13 mouse cellular contexts compared by ENCODE assay signal in the genomic region with DNA sequence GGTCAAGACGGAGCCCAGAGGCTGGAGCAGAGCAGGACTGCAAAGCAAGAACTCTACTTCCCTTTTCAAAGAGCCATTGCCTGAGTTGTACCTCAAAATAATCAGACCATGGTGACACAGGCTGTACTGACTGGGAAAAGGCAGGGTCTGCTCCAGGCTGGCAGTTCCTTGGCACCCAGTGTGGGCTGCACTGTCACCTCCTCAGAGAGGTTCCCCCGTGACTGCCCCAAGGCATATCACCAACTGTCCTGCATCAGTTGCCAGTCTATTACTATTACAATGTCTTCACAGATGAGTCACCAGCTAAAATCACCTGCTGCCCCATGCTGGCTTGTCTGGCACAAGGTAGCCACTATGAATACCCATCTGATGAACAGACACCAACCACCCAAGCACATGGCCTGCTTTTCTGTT.
DNase-seq lines count a peak whose midpoint lies in the region; ATAC-seq and TF ChIP-seq lines count a peak whose summit lies in the region.
"Had no signal": no experiment of that assay in that cellular context is flagged by ENCODE, and none has a peak within 500 bp of the region (broad histone marks: within the 10 kb centered on the region; RNA-seq: fewer than 3 reads in every experiment).

No protein-coding gene starts in this region.

- H3K27me3 ChIP-seq in midbrain, postnatal 0 days (ENCODE audit: insufficient read depth, low read length): no peaks in the 10 kb centered on the region
- 0 out of 2 replicates have a peak, but pooled peaks cover 7% of the 10 kb centered on the region for H3K27me3 ChIP-seq in midbrain, embryonic 14.5 days (ENCODE audit: control insufficient read depth, insufficient read depth, low read length)
- H3K27me3 ChIP-seq in myocyte (ENCODE audit: control insufficient read depth, insufficient read depth, insufficient read length): peaks cover 7% of the 10 kb centered on the region
- H3K27me3 ChIP-seq in heart, embryonic 12.5 days (replicated peaks): peaks cover 64% of the 10 kb centered on the region
- H3K27me3 ChIP-seq: Patski had no signal

- no peaks in the 10 kb centered on the region for H3K9me3 ChIP-seq in midbrain, postnatal 0 days (ENCODE audit: low read length)
- no peaks in the 10 kb centered on the region for H3K9me3 ChIP-seq in midbrain, embryonic 14.5 days (ENCODE audit: control insufficient read depth, low read length)
- no peaks in the 10 kb centered on the region for H3K9me3 ChIP-seq in heart, embryonic 12.5 days (replicated peaks)

- peak; percentile 54 for DNase-seq in gastrocnemius, adult 18-20 months (ENCODE audit: low spot score)
- no peak for DNase-seq in gastrocnemius, postnatal 4 days (ENCODE audit: low spot score in 2 of 2)
- no peak for DNase-seq in midbrain, postnatal 0 days (ENCODE audit: low spot score)
- no peak for DNase-seq in midbrain, embryonic 14.5 days
- peak; percentile 59 to 67 for DNase-seq in cerebellum, postnatal 10 days
- DNase-seq in layer of hippocampus, adult 9-11 months: no peak
- DNase-seq: adrenal gland, postnatal 25 days; heart, postnatal 4 days; kidney, adult 8-10 months; lung, postnatal 10 days had no signal

- no peak overlapping the region for H3ac ChIP-seq in myocyte (ENCODE audit: control insufficient read depth, insufficient read length)

- H3K36me3 ChIP-seq in midbrain, postnatal 0 days (ENCODE audit: insufficient read depth, low read length): no peaks in the 10 kb centered on the region
- no peaks in the 10 kb centered on the region for H3K36me3 ChIP-seq in midbrain, embryonic 14.5 days (ENCODE audit: control insufficient read depth, insufficient read depth, low read length)
- no peaks in the 10 kb centered on the region for H3K36me3 ChIP-seq in myocyte (ENCODE audit: control insufficient read depth, insufficient read depth)
- no peaks in the 10 kb centered on the region for H3K36me3 ChIP-seq in heart, embryonic 12.5 days

- no peak for TF ChIP-seq POLR2A in myocyte (IDR thresholded peaks at IDR 0.05; ENCODE audit: insufficient read length, low read depth)

- H3K4me3 ChIP-seq in midbrain, postnatal 0 days (ENCODE audit: low read depth, low read length): no peak overlapping the region
- no peak overlapping the region for H3K4me3 ChIP-seq in midbrain, embryonic 14.5 days (replicated peaks; ENCODE audit: low read depth, low read length)
- H3K4me3 ChIP-seq in myocyte: no peak overlapping the region
- no peak overlapping the region for H3K4me3 ChIP-seq in heart, embryonic 12.5 days

- 74% methylated on average over 2 of the region's 2 CpGs for WGBS in midbrain, postnatal 0 days
- WGBS in midbrain, embryonic 14.5 days: 75% methylated on average over 2 of the region's 2 CpGs
- 72% methylated on average over 2 of the region's 2 CpGs for WGBS in heart, embryonic 12.5 days

- H3K79me2 ChIP-seq in myocyte (ENCODE audit: control insufficient read depth, insufficient read depth): no peaks in the 10 kb centered on the region

- no peak overlapping the region for H3K27ac ChIP-seq in midbrain, postnatal 0 days (ENCODE audit: low read depth, low read length)
- no peak overlapping the region for H3K27ac ChIP-seq in midbrain, embryonic 14.5 days (replicated peaks; ENCODE audit: low read depth, low read length)
- no peak overlapping the region for H3K27ac ChIP-seq in heart, embryonic 12.5 days (ENCODE audit: poor library complexity, severe bottlenecking)

- TF ChIP-seq CTCF in midbrain, postnatal 0 days (IDR thresholded peaks at IDR 0.05): no peak

- H3K4me2 ChIP-seq in midbrain, postnatal 0 days (ENCODE audit: low read depth, low read length, poor library complexity, severe bottlenecking): no peak overlapping the region
- H3K4me2 ChIP-seq in midbrain, embryonic 14.5 days (ENCODE audit: low read length): no peak overlapping the region
- no peak overlapping the region for H3K4me2 ChIP-seq in myocyte (ENCODE audit: low read depth)
- H3K4me2 ChIP-seq in heart, embryonic 12.5 days: no peak overlapping the region

- ATAC-seq in midbrain, postnatal 0 days (ENCODE audit: low FRiP score): peak; percentile 34; the same call in 1 of the 2 replicates
- no peak for ATAC-seq in midbrain, embryonic 14.5 days (ENCODE audit: low FRiP score, low TSS enrichment)
- no peak for ATAC-seq in heart, embryonic 12.5 days (ENCODE audit: insufficient number of reproducible peaks, low FRiP score)
- ATAC-seq: Patski had no signal

- H3K9ac ChIP-seq in midbrain, postnatal 0 days (replicated peaks; ENCODE audit: low read length, poor library complexity, severe bottlenecking): no peak overlapping the region
- H3K9ac ChIP-seq in midbrain, embryonic 14.5 days (replicated peaks; ENCODE audit: low read length): no peak overlapping the region
- no peak overlapping the region for H3K9ac ChIP-seq in heart, embryonic 12.5 days

- 0 out of 2 replicates have a peak, but pooled peaks cover 10% of the 10 kb centered on the region for H3K4me1 ChIP-seq in midbrain, postnatal 0 days (ENCODE audit: insufficient read depth, low read length)
- H3K4me1 ChIP-seq in midbrain, embryonic 14.5 days (ENCODE audit: control insufficient read depth, insufficient read depth, low read length): peaks cover 21% of the 10 kb centered on the region
- H3K4me1 ChIP-seq in heart, embryonic 12.5 days (replicated peaks): peaks cover 7% of the 10 kb centered on the region; the same call in 1 of the 2 replicates

TF ChIP-seq in myocyte, 11 proteins besides CTCF, POLR2A, EP300 and RAD21:
- TF ChIP-seq TCF12 (IDR thresholded peaks at IDR 0.05; ENCODE audit: insufficient read depth, poor library complexity, severe bottlenecking) (no peak), MYOD1 (IDR thresholded peaks at IDR 0.05; ENCODE audit: control insufficient read depth in 1 of 3, insufficient read length in 2 of 3, low read depth in 2 of 3) (peak in 2 of 3 experiments; percentile 3 to 47)
TF ChIP-seq in myocyte: peak in this region for 1.

Comparison
In these comparisons a context has a peak if more than half of its experiments do, and no peak if none do; other contexts are left out.
1. DNase-seq: peak in gastrocnemius, adult 18-20 months (single experiment) and cerebellum, postnatal 10 days (2 of 2); none in gastrocnemius, postnatal 4 days (0 of 2), midbrain, postnatal 0 days (single experiment), midbrain, embryonic 14.5 days (single experiment) and layer of hippocampus, adult 9-11 months (single experiment).